Mouse (Mus musculus) myocyte (in vitro differentiated cells): ENCODE measurements around the gene Psmc3. TPM values are rescaled to one million over a fixed set of nuclear protein-coding genes. Genes with fewer than 3 reads are reported as not detected.
A peak's percentile ranks its signal among the peaks of the same experiment; 100 is the strongest.

Source experiments
- H3K27me3 ChIP-seq: one replicate; pipeline ENCODE4 v1.6.1; 2011; ENCODE audit not compliant: control insufficient read depth, insufficient read depth, insufficient read length
- H3K36me3 ChIP-seq: one replicate; pipeline ENCODE4 v1.6.1; 2011; ENCODE audit not compliant: control insufficient read depth, insufficient read depth
- H3K4me2 ChIP-seq: one replicate; pipeline ENCODE4 v1.6.1; 2011; ENCODE audit warnings: low read depth, control low read depth
- H3K4me3 ChIP-seq: one replicate; pipeline ENCODE4 v1.5.1; 2011; ENCODE audit warnings: mild to moderate bottlenecking, control low read depth, moderate library complexity
- H3K79me2 ChIP-seq: one replicate; pipeline ENCODE4 v1.6.1; 2011; ENCODE audit not compliant: control insufficient read depth, insufficient read depth
- H3ac ChIP-seq: one replicate; pipeline ENCODE4 v1.6.1; 2011; ENCODE audit not compliant: control insufficient read depth, insufficient read length
- CEBPB ChIP-seq: IDR thresholded peaks from 2 replicates; pipeline ENCODE4 v1.6.1; 2011; ENCODE audit warnings: mild to moderate bottlenecking, moderate library complexity; ENCODE audit not compliant: poor library complexity, insufficient read depth, severe bottlenecking
- E2F4 ChIP-seq: IDR thresholded peaks from one replicate; pipeline ENCODE4 v1.6.1; 2011; ENCODE audit warnings: mild to moderate bottlenecking, control low read depth, moderate library complexity; ENCODE audit not compliant: insufficient read depth
- MAX ChIP-seq: IDR thresholded peaks from one replicate; pipeline ENCODE4 v1.6.1; 2011; ENCODE audit warnings: low read depth, mild to moderate bottlenecking, control low read depth
- MYOD1 ChIP-seq, 3 experiments: IDR thresholded peaks; one replicate each; pipeline ENCODE4 v1.6.1; 2011; ENCODE audit warnings: control low read depth in 2 of 3, low read depth in 2 of 3, mild to moderate bottlenecking in 2 of 3, moderate library complexity in 1 of 3; ENCODE audit not compliant: insufficient read length in 2 of 3, control insufficient read depth in 1 of 3
- MYOG ChIP-seq, 3 experiments: IDR thresholded peaks; one replicate each; pipeline ENCODE4 v1.6.1; 2011; ENCODE audit warnings: control low read depth in 2 of 3, low read depth in 2 of 3, mild to moderate bottlenecking in 2 of 3; ENCODE audit not compliant: insufficient read length in 2 of 3, control insufficient read depth in 1 of 3, insufficient read depth in 1 of 3
- POLR2A ChIP-seq: IDR thresholded peaks from one replicate; pipeline ENCODE4 v1.6.1; 2011; ENCODE audit warnings: low read depth, mild to moderate bottlenecking, control low read depth, moderate library complexity; ENCODE audit not compliant: insufficient read length
- POLR2AphosphoS2 ChIP-seq: IDR thresholded peaks from one replicate; pipeline ENCODE4 v1.6.1; 2011; ENCODE audit warnings: low read depth, control low read depth; ENCODE audit not compliant: insufficient read length
- REST ChIP-seq: IDR thresholded peaks from one replicate; pipeline ENCODE4 v1.6.1; 2011; ENCODE audit warnings: mild to moderate bottlenecking, control low read depth, moderate library complexity; ENCODE audit not compliant: insufficient read depth, insufficient read length
- SRF ChIP-seq: IDR thresholded peaks from one replicate; pipeline ENCODE4 v1.6.1; 2011; ENCODE audit warnings: low read depth; ENCODE audit not compliant: control insufficient read depth, insufficient read length
- TCF12 ChIP-seq: IDR thresholded peaks from one replicate; pipeline ENCODE4 v1.6.1; 2011; ENCODE audit warnings: mild to moderate bottlenecking, control low read depth; ENCODE audit not compliant: poor library complexity, insufficient read depth, severe bottlenecking
- TCF3 ChIP-seq: IDR thresholded peaks from one replicate; pipeline ENCODE4 v1.6.1; 2011; ENCODE audit warnings: low read depth, control low read depth; ENCODE audit not compliant: insufficient read length
- USF1 ChIP-seq: IDR thresholded peaks from one replicate; pipeline ENCODE4 v1.6.1; 2011; ENCODE audit warnings: low read depth, mild to moderate bottlenecking, control low read depth, moderate library complexity
- polyA plus RNA-seq: library from polyadenylated mRNA; unstranded; fragments of >200 nt; fragmentation: generic; extraction: Trizol; gene quantifications from one replicate; pipeline ENCODE4 v1.2.1, GENCODE M21; 2012; ENCODE audit warnings: missing spikeins

Gene Psmc3
- polyA plus RNA-seq, 1 experiment = 688 TPM

DNA sequence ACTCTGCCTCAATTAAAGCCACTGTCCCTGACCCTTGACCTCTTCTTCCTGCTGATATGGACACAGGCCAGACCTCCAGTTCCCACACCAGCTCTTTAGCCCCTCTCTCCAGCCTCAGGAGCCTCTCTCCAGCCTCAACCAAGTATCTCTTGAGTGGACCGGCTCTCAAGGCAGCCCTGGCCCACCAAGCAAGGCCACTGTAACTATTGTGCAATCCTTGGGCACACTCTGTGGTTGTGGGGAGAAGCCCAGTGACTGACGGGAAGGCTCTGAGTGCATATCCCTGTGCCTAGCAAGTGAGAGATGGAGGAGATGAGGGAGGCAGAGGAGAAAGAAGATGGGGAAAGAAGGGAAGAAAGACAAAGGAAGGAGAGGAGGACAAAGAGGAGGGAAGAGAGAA is 44.3 kb downstream of the Psmc3 start:
- TF ChIP-seq CEBPB (no peak), USF1 (no peak), MAX (no peak), MYOD1 (IDR thresholded peaks at IDR 0.05; ENCODE audit: control insufficient read depth in 1 of 3, insufficient read length in 2 of 3, low read depth in 2 of 3) (no peak), SRF (no peak)
- no peak overlapping the region for H3K4me2 ChIP-seq
- H3K36me3 ChIP-seq = no peaks in the 10 kb centered on the region
- no peaks in the 10 kb centered on the region for H3K79me2 ChIP-seq
- no peak overlapping the region for H3K4me3 ChIP-seq
- no peak overlapping the region for H3ac ChIP-seq
- H3K27me3 ChIP-seq = no peaks in the 10 kb centered on the region

DNA sequence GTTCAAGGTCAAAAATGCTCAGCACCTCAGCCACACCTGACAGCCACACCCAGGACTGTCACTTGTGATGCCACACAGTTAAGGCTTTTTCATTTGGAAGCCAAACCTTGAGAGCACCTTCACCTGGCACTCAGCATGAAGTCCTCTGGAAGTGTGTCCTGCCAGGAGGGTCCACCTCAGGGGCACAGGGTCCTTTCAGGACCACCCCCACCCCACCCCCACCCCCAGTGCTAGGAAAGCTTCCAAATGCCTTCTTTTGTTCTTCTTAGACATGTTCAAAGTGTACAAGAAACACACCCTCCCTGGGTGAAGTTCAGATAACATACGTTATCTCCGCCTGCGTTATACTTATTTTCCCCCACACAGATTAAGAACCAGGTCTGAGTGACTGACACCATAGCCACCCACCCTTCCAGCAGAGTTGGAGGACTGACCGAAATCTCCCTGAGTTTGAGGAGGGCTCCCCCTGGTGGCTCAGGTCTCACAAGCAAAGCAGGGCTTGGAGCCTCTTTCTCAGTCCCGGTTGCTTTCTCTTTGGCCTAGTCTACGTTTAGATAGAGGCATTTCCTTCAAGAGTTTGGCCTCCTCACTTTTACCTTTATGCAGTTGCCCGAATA is 47.4 kb downstream of the Psmc3 start:
- Histone ChIP-seq H3ac (no peak overlapping the region), H3K27me3 (peaks cover 4% of the 10 kb centered on the region), H3K4me2 (peak overlapping the region; percentile 41)

DNA sequence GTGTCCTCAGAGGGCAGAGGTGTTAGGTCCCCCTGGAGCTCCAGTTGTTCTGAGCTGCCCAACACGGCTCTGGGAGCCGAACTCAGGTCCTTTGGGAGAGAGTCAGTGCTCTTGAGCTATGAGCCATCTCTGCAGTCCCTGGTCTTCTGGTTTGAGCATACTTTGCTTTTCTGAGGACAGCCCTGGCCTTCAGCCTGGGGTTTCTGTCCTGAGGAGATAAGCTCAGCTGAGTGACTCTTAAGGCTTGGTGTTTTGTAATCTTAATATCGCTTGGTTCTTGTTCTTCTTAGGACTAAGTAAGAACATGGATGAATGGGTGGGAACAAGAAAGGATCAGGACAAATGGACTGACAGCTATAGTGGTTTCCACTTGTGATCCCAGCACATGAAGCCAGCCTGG is 54.3 kb downstream of the Psmc3 start:
- Histone ChIP-seq H3K4me3 (no peak overlapping the region), H3K4me2 (no peak overlapping the region), H3K36me3 (no peaks in the 10 kb centered on the region), H3K27me3 (peaks cover 5% of the 10 kb centered on the region), H3ac (no peak overlapping the region), H3K79me2 (no peaks in the 10 kb centered on the region)
- TF ChIP-seq TCF12 (no peak), MAX (no peak), USF1 (no peak)

More for the DNA sequence above, 47.4 kb downstream of the Psmc3 start:
- TF ChIP-seq POLR2AphosphoS2 (no peak), MYOD1 (IDR thresholded peaks at IDR 0.05; ENCODE audit: control insufficient read depth in 1 of 3, insufficient read length in 2 of 3, low read depth in 2 of 3) (no peak), SRF (no peak), E2F4 (no peak), CEBPB (no peak), USF1 (no peak), TCF12 (no peak), TCF3 (no peak), MYOG (IDR thresholded peaks at IDR 0.05; ENCODE audit: control insufficient read depth in 1 of 3, insufficient read depth in 1 of 3, insufficient read length in 2 of 3, low read depth in 2 of 3) (no peak)
- no peaks in the 10 kb centered on the region for H3K79me2 ChIP-seq
- H3K36me3 ChIP-seq = no peaks in the 10 kb centered on the region
- H3K4me3 ChIP-seq = no peak overlapping the region

DNA sequence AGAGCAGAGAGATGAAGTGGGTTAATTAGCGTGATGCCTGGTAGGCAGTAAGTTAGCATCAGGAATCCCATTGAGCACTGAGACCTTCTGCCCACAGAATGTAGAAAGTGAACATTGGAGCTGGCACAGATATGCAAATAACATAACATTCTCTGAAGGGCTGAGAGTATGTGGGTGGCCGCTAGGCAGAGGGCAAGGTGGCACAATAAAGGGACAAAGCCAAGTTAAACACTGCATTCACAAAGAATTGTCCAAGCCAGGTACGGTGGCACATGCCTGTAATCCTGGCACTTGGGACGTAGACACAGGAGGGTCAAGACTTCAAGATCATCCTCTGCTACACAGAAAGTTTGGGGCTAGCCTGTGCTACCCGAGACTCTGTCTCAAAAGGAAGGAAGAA is 55.4 kb downstream of the Psmc3 start:
- H3K27me3 ChIP-seq = peaks cover 5% of the 10 kb centered on the region
- no peak overlapping the region for H3K4me2 ChIP-seq
- TF ChIP-seq TCF3 (no peak), MAX (no peak), POLR2AphosphoS2 (no peak), REST (no peak), SRF (no peak), E2F4 (no peak), POLR2A (no peak), USF1 (no peak), MYOG (IDR thresholded peaks at IDR 0.05; ENCODE audit: control insufficient read depth in 1 of 3, insufficient read depth in 1 of 3, insufficient read length in 2 of 3, low read depth in 2 of 3) (no peak), MYOD1 (IDR thresholded peaks at IDR 0.05; ENCODE audit: control insufficient read depth in 1 of 3, insufficient read length in 2 of 3, low read depth in 2 of 3) (no peak), TCF12 (no peak), CEBPB (no peak)
- no peaks in the 10 kb centered on the region for H3K36me3 ChIP-seq
- H3ac ChIP-seq = no peak overlapping the region
- H3K79me2 ChIP-seq = no peaks in the 10 kb centered on the region
- H3K4me3 ChIP-seq = no peak overlapping the region

DNA sequence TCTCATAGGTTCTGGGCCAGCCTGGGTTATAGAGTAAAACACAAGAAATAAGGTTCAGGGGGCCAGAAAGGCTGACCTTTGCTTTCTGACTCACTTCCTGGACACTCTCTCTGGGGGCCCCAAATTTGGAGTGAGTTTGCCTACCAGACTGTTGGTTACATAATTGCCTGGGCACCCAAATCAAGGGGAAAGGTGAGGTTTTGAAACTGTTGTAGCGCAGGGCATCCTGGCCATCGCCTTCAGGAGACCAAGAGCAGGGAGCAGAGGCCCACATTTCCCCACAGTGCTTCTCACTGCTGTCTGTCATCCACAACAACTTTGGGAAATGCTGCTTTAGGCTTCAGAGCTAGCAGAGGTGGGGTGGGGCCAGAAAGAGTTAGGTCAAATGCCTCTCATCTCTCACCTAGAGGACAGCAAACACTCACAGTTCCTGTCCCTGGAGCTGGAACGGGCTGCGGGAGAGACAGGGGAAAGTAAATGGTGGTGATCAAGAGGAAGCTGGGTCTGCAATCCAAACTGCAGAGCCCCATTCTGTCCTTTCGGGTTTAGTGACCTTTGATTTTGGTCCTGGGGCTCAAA is 56.1 kb downstream of the Psmc3 start:
- no peak overlapping the region for H3K4me2 ChIP-seq
- H3K36me3 ChIP-seq = no peaks in the 10 kb centered on the region
- H3K79me2 ChIP-seq = no peaks in the 10 kb centered on the region
- no peak for TF ChIP-seq USF1
- no peak for TF ChIP-seq MYOD1 (IDR thresholded peaks at IDR 0.05; ENCODE audit: control insufficient read depth in 1 of 3, insufficient read length in 2 of 3, low read depth in 2 of 3)
- TF ChIP-seq MYOG (IDR thresholded peaks at IDR 0.05; ENCODE audit: control insufficient read depth in 1 of 3, insufficient read depth in 1 of 3, insufficient read length in 2 of 3, low read depth in 2 of 3) = no peak
- TF ChIP-seq E2F4 = no peak
- H3ac ChIP-seq = no peak overlapping the region
- no peak overlapping the region for H3K4me3 ChIP-seq
- peaks cover 5% of the 10 kb centered on the region for H3K27me3 ChIP-seq
